Mouse (Mus musculus) stomach, embryonic 14.5 days (tissue): ENCODE measurements around the gene Prdm8. TPM values are rescaled to one million over a fixed set of nuclear protein-coding genes. Genes with fewer than 3 reads are reported as not detected.

ENCODE experiments used
- ATAC-seq: fragments of 200-750 bp; cut with Nextera tagmentation; 2 replicates; pipeline ENCODE4 v1.8.0; 2017; ENCODE audit warnings: low read depth, moderate TSS enrichment; ENCODE audit not compliant: insufficient number of reproducible peaks, insufficient read depth, low FRiP score
- H3K27ac ChIP-seq: fragments of 300-500 bp; sonication (generic); 2 replicates; pipeline ENCODE4 v1.5.1; 2014; ENCODE audit warnings: mild to moderate bottlenecking, low read length, moderate library complexity, mixed read lengths
- H3K27me3 ChIP-seq: fragments of 300-500 bp; sonication (generic); 2 replicates; pipeline ENCODE4 v1.6.1; 2014; ENCODE audit warnings: low read length, control low read depth, mixed read lengths; ENCODE audit not compliant: control insufficient read depth, insufficient read depth
- H3K36me3 ChIP-seq: fragments of 300-500 bp; sonication (generic); 2 replicates; pipeline ENCODE4 v1.6.1; 2014; ENCODE audit warnings: mild to moderate bottlenecking, control low read depth, low read length, moderate library complexity, mixed read lengths; ENCODE audit not compliant: control insufficient read depth, insufficient read depth
- H3K4me1 ChIP-seq: fragments of 300-500 bp; sonication (generic); 2 replicates; pipeline ENCODE4 v1.6.1; 2014; ENCODE audit warnings: low read length, control low read depth, mixed read lengths; ENCODE audit not compliant: control insufficient read depth, insufficient read depth
- H3K4me2 ChIP-seq: fragments of 300-500 bp; sonication (generic); replicated peaks from 2 replicates; pipeline ENCODE4 v1.6.1; 2014; ENCODE audit warnings: low read depth, low read length, control low read depth
- H3K4me3 ChIP-seq: fragments of 300-500 bp; sonication (generic); 2 replicates; pipeline ENCODE4 v1.5.1; 2014; ENCODE audit warnings: low read depth, low read length, control low read depth
- H3K9ac ChIP-seq: fragments of 300-500 bp; sonication (generic); replicated peaks from 2 replicates; pipeline ENCODE4 v1.6.1; 2014; ENCODE audit warnings: low read depth, mild to moderate bottlenecking, control low read depth, low read length, moderate library complexity, mixed read lengths
- H3K9me3 ChIP-seq: fragments of 300-500 bp; sonication (generic); 2 replicates; pipeline ENCODE4 v1.6.1; 2016; ENCODE audit warnings: low read depth, low read length, control low read depth; ENCODE audit not compliant: control insufficient read depth
- WGBS: fragments of 180-500 bp; shearing (Covaris S2); extraction: QIAGEN DNeasy Blood & Tissue Kit; methylation state at CpG from one replicate; pipeline ENCODE4 v1.1.7; 2014; 5-methylcytosine and 5-hydroxymethylcytosine counted together
- polyA plus RNA-seq: library from polyadenylated mRNA; unstranded; fragments of >200 nt; fragmentation: Nextera tagmentation; extraction: Ambion mirVana; gene quantifications from 2 replicates; pipeline ENCODE4 v1.2.1, GENCODE M21; 2014

The Prdm8 gene
- polyA plus RNA-seq = 0.22 TPM in 1 of 2 replicates, not detected in the other

- H3K9me3 ChIP-seq = no peaks in the 10 kb centered on the region
- H3K4me3 ChIP-seq = peak within 1 kb of the TSS; percentile 48
- H3K4me2 ChIP-seq = peak within 1 kb of the TSS; percentile 63
- ATAC-seq = peak; percentile 89
- peaks cover 10% of the 10 kb centered on the region; the same call in 1 of the 2 replicates for H3K4me1 ChIP-seq
- no peak within 1 kb of the TSS for H3K9ac ChIP-seq
- WGBS = 0% methylated on average over 46 of the region's 51 CpGs
- no peaks in the 10 kb centered on the region for H3K36me3 ChIP-seq
- no peak within 1 kb of the TSS for H3K27ac ChIP-seq
- peaks cover 32% of the 10 kb centered on the region for H3K27me3 ChIP-seq
Observed at GRCm38 (mm10) chr5:98167180-98167824, at the start of gene Prdm8. TSS of gene Prdm8 (plus strand) at chr5:98167198.

GRCm38 (mm10) chr5:98127074-98127473, 39.9 kb upstream of the Prdm8 start:
- H3K27ac ChIP-seq = no peak overlapping the region
- no peak overlapping the region for H3K4me2 ChIP-seq
- no peak overlapping the region for H3K9ac ChIP-seq
- ATAC-seq = no peak
- 71% methylated on average over 3 of the region's 3 CpGs for WGBS
- no peaks in the 10 kb centered on the region for H3K9me3 ChIP-seq
- H3K4me1 ChIP-seq = no peaks in the 10 kb centered on the region
- H3K36me3 ChIP-seq = no peaks in the 10 kb centered on the region
- H3K4me3 ChIP-seq = no peak overlapping the region
- H3K27me3 ChIP-seq = no peaks in the 10 kb centered on the region

- H3K4me2 ChIP-seq = no peak overlapping the region
- no peak overlapping the region for H3K27ac ChIP-seq
- no peaks in the 10 kb centered on the region for H3K36me3 ChIP-seq
- no peaks in the 10 kb centered on the region for H3K9me3 ChIP-seq
- no peak overlapping the region for H3K9ac ChIP-seq
- WGBS = 83% methylated on average over 14 of the region's 14 CpGs
- no peaks in the 10 kb centered on the region for H3K4me1 ChIP-seq
- H3K27me3 ChIP-seq = no peaks in the 10 kb centered on the region
- H3K4me3 ChIP-seq = no peak overlapping the region
- ATAC-seq = no peak
Observed at GRCm38 (mm10) chr5:98138545-98139296, 28.3 kb upstream of the Prdm8 start.

- H3K4me3 ChIP-seq = no peak overlapping the region
- WGBS = 76% methylated on average over 3 of the region's 3 CpGs
- no peak overlapping the region for H3K27ac ChIP-seq
- no peaks in the 10 kb centered on the region for H3K9me3 ChIP-seq
- no peak overlapping the region for H3K9ac ChIP-seq
- H3K27me3 ChIP-seq = no peaks in the 10 kb centered on the region
- H3K4me1 ChIP-seq = no peaks in the 10 kb centered on the region
- no peaks in the 10 kb centered on the region for H3K36me3 ChIP-seq
- ATAC-seq = no peak
- H3K4me2 ChIP-seq = no peak overlapping the region
Observed at GRCm38 (mm10) chr5:98139297-98139660, 27.7 kb upstream of the Prdm8 start.

GRCm38 (mm10) chr5:98146895-98147294, 20.1 kb upstream of the Prdm8 start:
- Histone ChIP-seq H3K36me3 (no peaks in the 10 kb centered on the region), H3K27me3 (no peaks in the 10 kb centered on the region), H3K4me2 (no peak overlapping the region), H3K4me1 (no peaks in the 10 kb centered on the region), H3K9ac (no peak overlapping the region), H3K27ac (no peak overlapping the region), H3K9me3 (no peaks in the 10 kb centered on the region; the same call in 1 of the 2 replicates), H3K4me3 (no peak overlapping the region)
- WGBS = 73% methylated on average over 3 of the region's 3 CpGs
- no peak for ATAC-seq

- WGBS = 6% methylated on average over 15 of the region's 15 CpGs
- ATAC-seq = no peak
Observed at GRCm38 (mm10) chr5:98166116-98166515, 882 bp upstream of the Prdm8 start.

GRCm38 (mm10) chr5:98168356-98169285, 1.6 kb downstream of the Prdm8 start:
- Histone ChIP-seq H3K4me3 (peak overlapping the region; percentile 48), H3K4me2 (peak overlapping the region; percentile 63), H3K9me3 (no peaks in the 10 kb centered on the region), H3K9ac (no peak overlapping the region; the same call in 1 of the 2 replicates), H3K4me1 (peaks cover 10% of the 10 kb centered on the region; the same call in 1 of the 2 replicates), H3K27ac (no peak overlapping the region), H3K36me3 (no peaks in the 10 kb centered on the region), H3K27me3 (peaks cover 44% of the 10 kb centered on the region)
- WGBS = under 1% methylated on average over 37 of the region's 37 CpGs
- ATAC-seq = no peak

More at GRCm38 (mm10) chr5:98166116-98166515, 882 bp upstream of the Prdm8 start:
- Histone ChIP-seq H3K4me1 (peaks cover 10% of the 10 kb centered on the region; the same call in 1 of the 2 replicates), H3K27me3 (peaks cover 21% of the 10 kb centered on the region; the same call in 1 of the 2 replicates), H3K36me3 (no peaks in the 10 kb centered on the region), H3K4me2 (no peak overlapping the region), H3K9ac (no peak overlapping the region), H3K4me3 (no peak overlapping the region), H3K9me3 (no peaks in the 10 kb centered on the region), H3K27ac (no peak overlapping the region)
